Mouse (Mus musculus) brain, embryonic 14.5 days (tissue): ENCODE results near the gene Tpcn1. TPM values are rescaled to one million over a fixed set of nuclear protein-coding genes. Genes with fewer than 3 reads are reported as not detected.
A peak's percentile ranks its signal among the peaks of the same experiment; 100 is the strongest.

ENCODE experiments used
- DNase-seq: peaks from one replicate; pipeline ENCODE4 v3.0.0-alpha.2; 2011; ENCODE audit warnings: low read depth
- CTCF ChIP-seq: fragments of 200-500 bp; IDR thresholded peaks from 2 replicates; pipeline ENCODE4 v1.5.1; 2012; ENCODE audit warnings: inconsistent platforms, mild to moderate bottlenecking, moderate library complexity, borderline replicate concordance; ENCODE audit not compliant: insufficient read depth, insufficient read length; ENCODE audit errors: extremely low read depth
- POLR2A ChIP-seq: fragments of 200-500 bp; IDR thresholded peaks from 2 replicates; pipeline ENCODE4 v1.6.1; 2012; ENCODE audit warnings: mild to moderate bottlenecking, inconsistent platforms, borderline replicate concordance; ENCODE audit not compliant: poor library complexity, insufficient read depth, insufficient read length, severe bottlenecking; ENCODE audit errors: extremely low read depth
- polyA plus RNA-seq: library from polyadenylated mRNA; depleted of rRNA; stranded (reverse); fragments of >200 nt; gene quantifications from 2 replicates; pipeline ENCODE4 v1.2.3, GENCODE M21; 2012

The Tpcn1 gene
- polyA plus RNA-seq, 1 experiment: 32.5 TPM

DNA sequence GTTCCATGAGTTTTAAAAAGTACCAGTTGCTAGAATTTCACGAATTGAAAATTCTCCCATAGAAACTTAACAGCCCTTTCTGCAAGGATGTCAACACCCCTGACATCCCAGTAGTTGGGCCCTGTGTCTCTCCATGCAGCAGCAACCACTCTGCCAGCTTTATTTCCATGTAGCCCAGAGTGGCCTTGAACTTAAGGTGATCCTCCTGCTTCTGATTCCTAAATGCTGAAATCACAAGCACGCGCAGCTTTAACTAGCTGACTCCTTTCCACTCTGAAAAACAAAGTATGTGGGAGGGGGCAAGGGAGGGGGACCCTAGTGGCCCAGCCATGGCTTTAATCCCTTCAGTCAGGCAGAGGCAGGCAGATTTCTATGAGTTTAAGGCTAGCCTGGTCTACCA, 18.9 kb upstream of the Tpcn1 start:
- no peak for TF ChIP-seq CTCF
- no peak for TF ChIP-seq POLR2A
- DNase-seq: no peak

GRCm38 (mm10) chr5:120606590-120607200, 18.2 kb upstream of the Tpcn1 start:
- no peak for TF ChIP-seq CTCF
- TF ChIP-seq POLR2A: no peak
- no peak for DNase-seq

GRCm38 (mm10) chr5:120605688-120606087, 17.2 kb upstream of the Tpcn1 start:
- TF ChIP-seq POLR2A: peak; percentile 27; the same call in 1 of the 2 replicates
- TF ChIP-seq CTCF: peak; percentile 88
- DNase-seq: peak; percentile 97

DNA sequence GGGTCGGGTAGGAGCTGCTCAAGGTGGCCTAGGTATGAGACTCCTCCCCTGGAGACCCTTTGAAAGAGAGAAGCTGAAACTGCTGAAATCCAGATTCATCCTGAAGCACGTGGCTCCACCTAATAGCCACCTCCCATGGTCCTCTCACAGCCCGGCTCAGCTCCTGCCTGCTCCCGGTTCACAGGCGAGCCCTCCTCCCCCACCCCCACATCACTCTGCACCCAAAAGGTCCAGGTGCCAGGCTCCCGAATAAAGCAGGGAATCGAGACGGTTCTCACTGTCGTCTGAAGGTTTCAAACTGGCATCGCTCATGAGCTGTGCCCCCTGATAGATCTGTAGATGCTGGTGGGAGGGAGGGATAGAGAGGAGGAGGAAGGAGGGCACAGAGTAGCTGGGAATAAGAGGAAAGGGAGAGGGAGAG, 16.8 kb upstream of the Tpcn1 start:
- TF ChIP-seq POLR2A: no peak
- no peak for TF ChIP-seq CTCF
- DNase-seq: peak; percentile 28

DNA sequence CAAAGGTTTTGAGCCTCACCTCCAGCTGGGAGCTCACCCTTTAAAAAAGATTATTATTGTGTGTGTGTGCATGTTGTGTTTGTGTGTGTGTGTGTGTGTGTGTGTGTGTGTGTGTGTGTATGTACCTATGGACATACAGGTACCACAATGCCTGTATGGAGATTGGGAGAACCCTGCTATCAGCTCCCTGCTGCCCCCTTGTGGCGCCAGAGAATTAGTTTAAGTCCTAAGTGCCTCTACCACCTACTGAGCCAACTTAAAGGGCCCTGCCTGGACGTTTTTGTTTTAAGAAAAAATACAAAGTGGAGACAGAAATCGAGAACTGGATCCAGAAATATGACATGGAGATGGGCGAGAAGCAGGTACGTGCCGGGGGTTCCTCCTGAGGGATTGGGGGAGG, 16.4 kb upstream of the Tpcn1 start:
- TF ChIP-seq POLR2A: no peak
- TF ChIP-seq CTCF: peak; percentile 79; the same call in 1 of the 2 replicates

DNA sequence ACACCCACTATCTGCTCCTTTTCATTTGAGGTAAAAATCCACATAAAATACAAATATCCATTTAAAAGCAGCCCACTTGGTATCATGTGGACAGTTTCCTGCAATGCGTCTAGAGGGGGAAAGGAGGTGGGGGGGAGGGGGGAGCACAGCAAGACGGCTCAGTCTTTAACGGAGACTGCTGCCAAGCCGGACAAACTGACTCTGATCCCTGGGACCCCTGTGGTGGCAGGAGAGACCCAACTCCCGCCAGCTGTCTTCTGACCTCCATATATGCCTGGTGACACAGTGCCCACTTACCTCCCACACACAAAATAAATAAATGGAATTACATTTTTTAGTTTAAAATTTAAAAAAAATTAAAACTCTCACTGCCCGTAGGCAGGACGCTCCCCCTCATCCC, 15.0 kb upstream of the Tpcn1 start:
- DNase-seq: no peak
- TF ChIP-seq POLR2A (no peak), CTCF (no peak)

More for the DNA sequence above, 16.4 kb upstream of the Tpcn1 start:
- peak; percentile 89 for DNase-seq

- no peak for DNase-seq
- TF ChIP-seq CTCF (no peak), POLR2A (no peak)
Observed at GRCm38 (mm10) chr5:120602210-120602609, 13.7 kb upstream of the Tpcn1 start.

DNA sequence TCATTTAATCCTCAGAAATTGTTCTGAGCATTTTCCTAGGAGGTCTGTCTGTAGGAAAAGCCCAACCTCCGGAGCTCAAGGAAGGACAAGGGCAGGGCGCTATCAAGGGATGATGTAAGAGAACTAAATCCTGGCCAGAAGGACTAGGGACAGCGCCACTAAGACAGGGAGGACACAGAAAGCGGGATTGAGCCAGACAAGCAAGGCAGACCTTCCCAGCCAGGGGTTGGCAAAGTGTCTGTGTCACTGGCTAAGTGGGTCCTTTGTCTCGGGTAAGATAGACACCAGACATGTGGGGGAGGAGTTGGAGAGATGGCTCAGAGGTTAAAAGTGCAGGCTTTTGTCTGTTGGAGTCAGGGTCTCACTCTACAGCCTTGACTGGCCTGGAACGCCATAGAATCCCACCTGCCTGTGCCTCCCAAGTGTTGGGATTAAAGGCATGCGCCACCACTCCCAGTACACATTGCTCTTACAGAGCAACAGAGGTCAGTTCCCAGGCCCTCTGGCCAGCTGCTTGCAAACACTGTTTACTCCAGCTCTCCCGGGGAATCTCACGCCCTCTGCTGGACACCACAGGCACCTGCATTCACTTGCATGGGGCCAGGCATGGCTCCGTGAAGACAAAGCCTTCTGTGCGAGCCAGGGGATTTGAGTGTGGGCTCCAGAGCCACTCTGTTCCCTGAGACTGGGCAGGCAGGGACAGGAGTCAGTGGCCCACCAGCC, 12.6 kb upstream of the Tpcn1 start:
- DNase-seq: no peak
- TF ChIP-seq POLR2A (no peak), CTCF (peak; percentile 47)

DNA sequence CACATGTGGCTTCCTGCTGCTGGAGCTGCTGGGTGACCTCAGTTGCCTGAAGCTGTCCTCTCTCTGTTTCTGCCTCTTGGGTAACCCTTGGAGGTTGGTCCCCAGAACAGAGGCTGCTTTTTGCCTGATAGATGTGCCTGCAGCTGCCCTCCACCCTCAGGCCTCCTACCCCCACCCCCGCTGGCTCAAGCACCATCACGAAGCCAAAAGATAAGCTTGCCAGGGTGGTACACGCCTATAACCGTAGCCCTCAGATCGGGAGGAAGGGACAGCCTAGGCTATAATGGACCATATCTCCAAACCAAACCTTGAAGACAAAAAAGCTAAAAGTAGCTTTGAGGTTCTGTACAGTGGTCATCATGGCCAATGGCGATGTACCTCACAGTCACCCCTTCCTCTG, 11.2 kb upstream of the Tpcn1 start:
- DNase-seq: no peak
- TF ChIP-seq POLR2A: no peak
- TF ChIP-seq CTCF: no peak

DNA sequence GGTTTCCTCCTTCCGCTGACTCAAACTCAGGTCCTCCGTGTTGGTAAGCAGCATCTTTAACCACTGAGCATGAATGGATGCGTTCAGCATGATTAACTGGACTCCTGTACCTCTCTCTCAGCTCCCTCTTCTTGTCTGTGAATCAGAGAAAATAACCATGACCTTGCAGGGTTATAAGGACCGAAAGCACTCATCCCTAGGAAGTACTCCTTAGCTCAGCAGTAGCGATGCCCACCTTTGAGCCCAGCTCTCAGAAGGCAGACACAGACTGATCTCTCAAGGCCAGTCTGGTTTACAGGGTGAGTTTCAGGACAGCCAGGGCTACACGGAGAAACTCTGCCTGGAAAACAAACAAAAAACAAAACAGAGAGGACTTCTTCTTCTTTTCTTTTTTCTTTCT, 6.0 kb upstream of the Tpcn1 start:
- DNase-seq: no peak
- TF ChIP-seq CTCF (no peak), POLR2A (no peak)

DNA sequence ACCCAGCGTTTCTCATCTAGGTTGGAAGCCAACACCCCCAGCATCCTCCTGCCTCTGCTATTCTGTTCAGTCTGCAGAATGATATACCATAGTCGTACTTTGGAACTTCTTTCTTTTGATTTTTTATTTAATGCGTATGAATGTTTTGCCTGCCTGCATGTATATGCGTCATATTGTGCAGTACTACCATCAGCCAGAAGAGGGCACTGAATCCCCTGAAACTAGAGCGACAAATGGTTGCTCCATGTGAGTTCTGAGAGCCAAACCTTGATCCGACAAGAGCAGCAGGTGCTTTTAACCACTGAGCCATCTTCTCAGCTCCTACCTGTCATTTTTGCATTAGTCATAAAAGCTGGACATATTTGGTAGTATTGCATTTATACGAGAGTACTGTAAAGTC, 3.7 kb upstream of the Tpcn1 start:
- DNase-seq: no peak
- TF ChIP-seq CTCF: peak; percentile 35; the same call in 1 of the 2 replicates
- TF ChIP-seq POLR2A: no peak

DNA sequence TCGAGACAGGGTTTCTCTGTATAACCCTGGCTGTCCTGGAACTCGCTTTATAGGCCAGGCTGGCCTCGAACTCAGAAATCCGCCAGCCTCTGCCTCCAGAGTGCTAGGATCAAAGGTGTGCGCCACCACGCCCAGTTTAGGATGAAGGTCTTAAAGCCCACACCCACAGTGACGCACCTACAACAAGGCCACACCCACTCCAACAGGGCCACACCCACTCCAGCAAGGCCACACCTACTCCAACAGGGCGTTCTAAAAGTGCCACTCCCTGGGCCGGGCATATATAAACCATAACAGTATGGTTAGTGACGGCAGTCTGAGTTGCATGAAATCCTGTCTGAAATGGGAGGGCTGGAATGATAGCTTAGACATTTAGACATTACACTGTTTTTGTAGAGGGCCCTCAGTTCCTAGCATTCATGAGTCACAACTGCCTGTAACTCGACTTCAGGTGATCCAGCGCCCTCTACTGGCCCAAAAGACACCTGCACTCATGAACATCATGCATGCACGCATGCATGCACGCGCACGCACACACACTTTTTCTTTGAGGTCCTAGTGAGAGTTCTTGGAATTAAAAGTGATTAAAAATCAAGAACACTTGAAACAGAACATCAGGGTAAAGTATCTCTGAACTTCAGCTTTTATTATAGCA, 2.0 kb upstream of the Tpcn1 start:
- no peak for TF ChIP-seq POLR2A
- peak; percentile 46; the same call in 1 of the 2 replicates for TF ChIP-seq CTCF
- DNase-seq: no peak

DNA sequence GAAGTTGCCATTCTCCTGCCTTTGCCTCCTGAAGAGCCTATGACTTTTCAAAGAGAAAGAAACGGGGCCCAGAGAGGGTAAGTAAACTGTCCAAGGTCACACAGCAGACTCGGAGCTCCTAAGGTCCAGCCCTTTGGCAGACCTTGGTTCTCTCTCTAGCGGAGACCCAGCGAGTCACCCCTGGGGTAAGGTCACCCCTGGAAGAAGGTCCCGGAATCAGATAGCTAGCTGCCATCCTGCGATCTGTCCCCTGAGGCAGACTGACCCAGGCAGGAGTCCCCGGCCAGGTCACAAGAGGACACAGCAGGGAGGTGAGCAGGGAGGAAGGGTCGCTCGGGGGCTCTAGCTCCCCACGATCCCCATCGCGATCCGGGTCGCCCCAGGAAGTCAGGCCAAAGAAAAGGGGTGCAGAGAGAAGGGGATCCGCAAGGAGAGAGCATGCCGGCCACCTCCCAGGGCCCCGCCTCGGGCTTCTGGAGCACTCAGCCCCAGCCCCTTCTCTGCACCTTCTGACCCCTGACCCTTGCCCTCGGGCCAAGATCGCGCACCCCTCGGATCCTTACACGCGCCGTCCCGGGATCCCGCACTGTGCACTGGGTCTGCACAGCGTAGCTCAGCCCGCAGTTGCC, 419 bp downstream of the Tpcn1 start:
- no peak for DNase-seq
- TF ChIP-seq POLR2A: no peak
- no peak for TF ChIP-seq CTCF
